Mouse (Mus musculus): ENCODE results near the gene Ngdn. TPM values are rescaled to one million over a fixed set of nuclear protein-coding genes. Genes with fewer than 3 reads are reported as not detected.

The Ngdn gene
- polyA plus RNA-seq, 1 experiment from 2014 or later: 92.8 TPM

- H3K9ac ChIP-seq (replicated peaks; ENCODE audit: low read length): no peak overlapping the region
- H3K9me3 ChIP-seq (replicated peaks; ENCODE audit: control insufficient read depth, low read length): no peaks in the 10 kb centered on the region
- H3K27ac ChIP-seq (replicated peaks; ENCODE audit: low read depth, low read length): no peak overlapping the region
- DNase-seq (ENCODE audit: low spot score) (no peak), ATAC-seq (replicated peaks; ENCODE audit: insufficient number of reproducible peaks, low FRiP score, low TSS enrichment, low read depth) (no peak)
- H3K27me3 ChIP-seq (ENCODE audit: control insufficient read depth, insufficient read depth, low read length): no peaks in the 10 kb centered on the region
- no peaks in the 10 kb centered on the region for H3K4me1 ChIP-seq (ENCODE audit: control insufficient read depth, insufficient read depth, low read length)
- WGBS: 89% methylated on average over 9 of the region's 9 CpGs
- no peak overlapping the region for H3K4me2 ChIP-seq (ENCODE audit: low read depth, low read length)
- H3K4me3 ChIP-seq (ENCODE audit: low read depth, low read length): no peak overlapping the region
- H3K36me3 ChIP-seq (replicated peaks; ENCODE audit: control insufficient read depth, insufficient read depth, low read depth, low read length): no peaks in the 10 kb centered on the region
These were observed 7.9 kb upstream of the Ngdn start for GRCm38 (mm10) chr14:55007120-55007908.

GRCm38 (mm10) chr14:55008417-55008816, 6.8 kb upstream of the Ngdn start:
- Histone ChIP-seq H3K9me3 (replicated peaks; ENCODE audit: control insufficient read depth, low read length) (no peaks in the 10 kb centered on the region), H3K9ac (replicated peaks; ENCODE audit: low read length) (no peak overlapping the region), H3K4me1 (ENCODE audit: control insufficient read depth, insufficient read depth, low read length) (no peaks in the 10 kb centered on the region), H3K27ac (replicated peaks; ENCODE audit: low read depth, low read length) (no peak overlapping the region), H3K4me2 (ENCODE audit: low read depth, low read length) (no peak overlapping the region), H3K36me3 (replicated peaks; ENCODE audit: control insufficient read depth, insufficient read depth, low read depth, low read length) (no peaks in the 10 kb centered on the region), H3K27me3 (ENCODE audit: control insufficient read depth, insufficient read depth, low read length) (no peaks in the 10 kb centered on the region), H3K4me3 (ENCODE audit: low read depth, low read length) (no peak overlapping the region)
- WGBS: 83% methylated on average over 8 of the region's 8 CpGs
- no peak for DNase-seq (ENCODE audit: low spot score)
- no peak for ATAC-seq (replicated peaks; ENCODE audit: insufficient number of reproducible peaks, low FRiP score, low TSS enrichment, low read depth)

- no peak overlapping the region for H3K4me2 ChIP-seq (ENCODE audit: low read depth, low read length)
- no peak overlapping the region for H3K4me3 ChIP-seq (ENCODE audit: low read depth, low read length)
- H3K27ac ChIP-seq (replicated peaks; ENCODE audit: low read depth, low read length): no peak overlapping the region
- H3K9ac ChIP-seq (replicated peaks; ENCODE audit: low read length): no peak overlapping the region
- DNase-seq (ENCODE audit: low spot score): peak; percentile 59
- no peaks in the 10 kb centered on the region for H3K36me3 ChIP-seq (replicated peaks; ENCODE audit: control insufficient read depth, insufficient read depth, low read depth, low read length)
- no peak for ATAC-seq (replicated peaks; ENCODE audit: insufficient number of reproducible peaks, low FRiP score, low TSS enrichment, low read depth)
- H3K4me1 ChIP-seq (ENCODE audit: control insufficient read depth, insufficient read depth, low read length): no peaks in the 10 kb centered on the region
- no peaks in the 10 kb centered on the region for H3K27me3 ChIP-seq (ENCODE audit: control insufficient read depth, insufficient read depth, low read length)
- H3K9me3 ChIP-seq (replicated peaks; ENCODE audit: control insufficient read depth, low read length): no peaks in the 10 kb centered on the region
- 65% methylated on average over 4 of the region's 4 CpGs for WGBS
These were observed 4.1 kb upstream of the Ngdn start for GRCm38 (mm10) chr14:55011116-55011515.

- Histone ChIP-seq H3K4me3 (ENCODE audit: low read depth, low read length) (peak overlapping the region; percentile 42), H3K4me1 (ENCODE audit: control insufficient read depth, insufficient read depth, low read length) (no peaks in the 10 kb centered on the region), H3K36me3 (replicated peaks; ENCODE audit: control insufficient read depth, insufficient read depth, low read depth, low read length) (no peaks in the 10 kb centered on the region), H3K9ac (replicated peaks; ENCODE audit: low read length) (peak overlapping the region; percentile 81), H3K4me2 (ENCODE audit: low read depth, low read length) (peak overlapping the region; percentile 60), H3K27ac (replicated peaks; ENCODE audit: low read depth, low read length) (peak overlapping the region; percentile 83), H3K9me3 (replicated peaks; ENCODE audit: control insufficient read depth, low read length) (no peaks in the 10 kb centered on the region), H3K27me3 (ENCODE audit: control insufficient read depth, insufficient read depth, low read length) (no peaks in the 10 kb centered on the region)
- under 1% methylated on average over 27 of the region's 27 CpGs for WGBS
- no peak for DNase-seq (ENCODE audit: low spot score)
- peak; percentile 57 for ATAC-seq (replicated peaks; ENCODE audit: insufficient number of reproducible peaks, low FRiP score, low TSS enrichment, low read depth)
These were observed 663 bp upstream of the Ngdn start for GRCm38 (mm10) chr14:55014591-55014990.

GRCm38 (mm10) chr14:55015767-55016111, 485 bp downstream of the Ngdn start:
- WGBS: 0% methylated on average over 17 of the region's 17 CpGs
- H3K4me1 ChIP-seq (ENCODE audit: control insufficient read depth, insufficient read depth, low read length): no peaks in the 10 kb centered on the region
- H3K36me3 ChIP-seq (replicated peaks; ENCODE audit: control insufficient read depth, insufficient read depth, low read depth, low read length): no peaks in the 10 kb centered on the region
- H3K27me3 ChIP-seq (ENCODE audit: control insufficient read depth, insufficient read depth, low read length): no peaks in the 10 kb centered on the region
- no peak; the same call in 1 of the 2 replicates for ATAC-seq (replicated peaks; ENCODE audit: insufficient number of reproducible peaks, low FRiP score, low TSS enrichment, low read depth)
- H3K4me2 ChIP-seq (ENCODE audit: low read depth, low read length): peak overlapping the region; percentile 73
- H3K27ac ChIP-seq (replicated peaks; ENCODE audit: low read depth, low read length): no peak overlapping the region; the same call in 1 of the 2 replicates
- H3K9ac ChIP-seq (replicated peaks; ENCODE audit: low read length): peak overlapping the region; percentile 74
- peak overlapping the region; percentile 70 for H3K4me3 ChIP-seq (ENCODE audit: low read depth, low read length)
- H3K9me3 ChIP-seq (replicated peaks; ENCODE audit: control insufficient read depth, low read length): no peaks in the 10 kb centered on the region
- peak; percentile 31 for DNase-seq (ENCODE audit: low spot score)

GRCm38 (mm10) chr14:55016876-55017275, 1.6 kb downstream of the Ngdn start:
- DNase-seq (ENCODE audit: low spot score) (no peak), ATAC-seq (replicated peaks; ENCODE audit: insufficient number of reproducible peaks, low FRiP score, low TSS enrichment, low read depth) (no peak)
- H3K27ac ChIP-seq (replicated peaks; ENCODE audit: low read depth, low read length): no peak overlapping the region
- H3K9ac ChIP-seq (replicated peaks; ENCODE audit: low read length): no peak overlapping the region
- H3K4me3 ChIP-seq (ENCODE audit: low read depth, low read length): no peak overlapping the region
- H3K4me1 ChIP-seq (ENCODE audit: control insufficient read depth, insufficient read depth, low read length): no peaks in the 10 kb centered on the region
- 94% methylated on average over 16 of the region's 16 CpGs for WGBS
- H3K4me2 ChIP-seq (ENCODE audit: low read depth, low read length): no peak overlapping the region
- H3K9me3 ChIP-seq (replicated peaks; ENCODE audit: control insufficient read depth, low read length): no peaks in the 10 kb centered on the region
- H3K27me3 ChIP-seq (ENCODE audit: control insufficient read depth, insufficient read depth, low read length): no peaks in the 10 kb centered on the region
- 0 out of 2 replicates have a peak, but pooled peaks cover 2% of the 10 kb centered on the region for H3K36me3 ChIP-seq (replicated peaks; ENCODE audit: control insufficient read depth, insufficient read depth, low read depth, low read length)

GRCm38 (mm10) chr14:55020394-55020793, 5.1 kb downstream of the Ngdn start:
- DNase-seq (ENCODE audit: low spot score): no peak

GRCm38 (mm10) chr14:55023011-55023410, 7.8 kb downstream of the Ngdn start:
- DNase-seq (ENCODE audit: low spot score) (no peak), ATAC-seq (replicated peaks; ENCODE audit: insufficient number of reproducible peaks, low FRiP score, low TSS enrichment, low read depth) (no peak)
- WGBS: 92% methylated on average over 15 of the region's 15 CpGs
- Histone ChIP-seq H3K4me1 (ENCODE audit: control insufficient read depth, insufficient read depth, low read length) (peaks cover 3% of the 10 kb centered on the region), H3K27me3 (ENCODE audit: control insufficient read depth, insufficient read depth, low read length) (no peaks in the 10 kb centered on the region), H3K4me2 (ENCODE audit: low read depth, low read length) (no peak overlapping the region), H3K36me3 (replicated peaks; ENCODE audit: control insufficient read depth, insufficient read depth, low read depth, low read length) (peaks cover 10% of the 10 kb centered on the region), H3K9me3 (replicated peaks; ENCODE audit: control insufficient read depth, low read length) (no peaks in the 10 kb centered on the region), H3K4me3 (ENCODE audit: low read depth, low read length) (no peak overlapping the region), H3K27ac (replicated peaks; ENCODE audit: low read depth, low read length) (no peak overlapping the region), H3K9ac (replicated peaks; ENCODE audit: low read length) (no peak overlapping the region)

More at GRCm38 (mm10) chr14:55020394-55020793, 5.1 kb downstream of the Ngdn start:
- no peak overlapping the region for H3K4me3 ChIP-seq (ENCODE audit: low read depth, low read length)
- H3K4me1 ChIP-seq (ENCODE audit: control insufficient read depth, insufficient read depth, low read length): no peaks in the 10 kb centered on the region
- no peak for ATAC-seq (replicated peaks; ENCODE audit: insufficient number of reproducible peaks, low FRiP score, low TSS enrichment, low read depth)
- H3K9me3 ChIP-seq (replicated peaks; ENCODE audit: control insufficient read depth, low read length): no peaks in the 10 kb centered on the region
- no peak overlapping the region for H3K4me2 ChIP-seq (ENCODE audit: low read depth, low read length)
- no peak overlapping the region for H3K27ac ChIP-seq (replicated peaks; ENCODE audit: low read depth, low read length)
- H3K27me3 ChIP-seq (ENCODE audit: control insufficient read depth, insufficient read depth, low read length): no peaks in the 10 kb centered on the region
- WGBS: 81% methylated on average over 9 of the region's 9 CpGs
- no peak overlapping the region for H3K9ac ChIP-seq (replicated peaks; ENCODE audit: low read length)
- peaks cover 10% of the 10 kb centered on the region for H3K36me3 ChIP-seq (replicated peaks; ENCODE audit: control insufficient read depth, insufficient read depth, low read depth, low read length)
